Mouse (Mus musculus) central nervous system, embryonic 18 days (tissue): ENCODE results near the gene Olfr1130. TPM values are rescaled to one million over a fixed set of nuclear protein-coding genes. Genes with fewer than 3 reads are reported as not detected.

Source experiments
- polyA plus RNA-seq: library from polyadenylated mRNA; depleted of rRNA; stranded (reverse); fragments of >200 nt; gene quantifications from 2 replicates; pipeline ENCODE4 v1.2.3, GENCODE M21; 2012; rRNA removed

The Olfr1130 gene
- not detected in 2 replicates for polyA plus RNA-seq

DNA sequence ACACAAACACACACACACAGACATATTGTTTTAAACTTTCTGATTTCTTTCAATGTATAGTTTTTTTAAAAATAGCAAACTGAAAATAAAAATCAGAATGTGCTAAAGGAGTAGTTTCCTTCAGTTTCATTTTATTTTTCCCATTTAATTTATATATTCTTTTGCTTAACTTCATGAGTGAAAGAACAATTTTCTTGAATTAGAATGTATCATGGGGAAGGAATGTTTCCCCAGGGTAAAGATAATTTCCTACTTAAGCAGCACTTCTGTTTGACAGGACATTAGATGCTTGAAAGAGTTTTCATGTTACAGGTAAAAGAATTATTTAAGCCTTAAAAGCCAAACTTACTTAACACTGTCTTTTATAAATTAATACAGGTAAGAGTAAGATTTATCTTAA lies at the start of gene Olfr1130:
Gene Olfr1130, plus strand, starts transcription at position 301 of the 400 bp plus-strand sequence.

DNA sequence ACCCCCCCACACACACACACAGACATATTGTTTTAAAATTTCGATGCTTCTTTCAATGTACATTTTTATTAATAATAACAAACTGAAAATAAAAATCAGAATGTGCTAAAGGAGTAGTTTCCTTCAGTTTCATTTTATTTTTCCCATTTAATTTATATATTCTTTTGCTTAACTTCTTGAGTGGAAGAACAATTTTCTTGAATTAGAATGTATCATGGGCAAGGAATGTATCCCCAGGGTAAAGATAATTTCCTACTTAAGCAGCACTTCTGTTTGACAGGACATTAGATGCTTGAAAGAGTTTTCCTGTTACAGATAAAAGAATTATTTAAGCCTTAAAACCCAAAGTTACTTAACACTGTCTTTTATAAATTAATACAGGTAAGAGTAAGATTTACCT lies 32.4 kb upstream of the Olfr1130 start, which contains the start of gene Olfr1129:
Gene Olfr1129, plus strand, starts transcription at position 301 of the 400 bp plus-strand sequence.

DNA sequence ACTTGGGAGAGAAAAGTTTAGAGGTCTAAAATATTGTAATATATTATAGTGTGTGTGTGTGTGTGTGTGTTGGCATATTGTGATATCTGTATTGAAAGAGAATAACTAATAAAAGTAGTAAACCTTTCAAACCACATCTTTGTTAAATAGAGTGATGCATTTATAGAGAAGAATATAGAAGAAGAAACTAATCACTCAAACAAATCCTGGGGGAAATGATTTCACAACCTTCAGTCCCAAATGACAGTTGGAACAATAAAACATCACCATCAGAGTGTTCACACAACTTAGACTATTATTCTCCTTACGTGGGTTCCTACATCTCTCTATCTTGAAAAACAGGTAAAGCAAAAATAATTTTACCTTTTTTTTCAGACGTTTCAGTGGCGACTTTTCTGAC lies 20.8 kb downstream of the Olfr1130 start, which contains the start of gene Olfr1131:
Gene Olfr1131, plus strand, starts transcription at position 301 of the 400 bp plus-strand sequence.

DNA sequence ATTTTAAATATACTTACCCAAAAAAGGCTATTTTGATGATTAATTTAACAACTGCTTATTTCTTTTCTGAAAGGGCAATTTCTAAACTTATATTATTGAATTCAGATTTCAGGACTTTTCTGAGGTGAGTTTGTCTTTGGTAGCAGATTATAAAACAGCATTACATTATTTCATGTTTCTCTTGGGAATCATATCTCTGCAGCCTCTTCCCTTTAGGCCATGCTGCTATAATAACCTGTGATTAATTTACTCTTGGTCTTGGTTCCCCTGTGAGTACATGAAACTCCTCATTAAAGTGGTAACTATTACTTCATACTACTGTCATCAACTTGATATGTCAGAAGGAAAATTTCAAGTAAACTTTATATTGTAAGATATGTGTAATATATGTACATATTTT lies 31.4 kb downstream of the Olfr1130 start, which contains the start of gene Olfr1132:
Gene Olfr1132, minus strand, starts transcription at position 101 of the 400 bp plus-strand sequence.

DNA sequence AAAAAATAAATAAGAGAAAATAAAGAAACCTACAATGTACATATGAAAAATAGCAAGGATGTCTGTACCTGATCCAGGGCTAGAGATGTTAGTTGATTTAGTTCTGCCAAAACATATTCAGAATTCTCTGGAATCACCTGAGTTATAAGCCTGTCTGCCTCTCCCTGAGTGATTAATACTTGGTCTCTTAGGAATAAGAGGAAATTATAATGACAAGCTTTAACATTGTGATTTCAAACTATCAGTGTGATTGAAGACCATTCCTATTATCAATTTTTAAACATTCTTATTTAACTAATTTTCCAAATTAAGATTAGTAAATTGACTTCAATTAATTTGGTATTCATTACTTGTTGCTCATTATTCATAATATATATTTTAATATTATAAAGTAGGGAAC lies 41.3 kb downstream of the Olfr1130 start, which contains the start of gene Olfr1133:
Gene Olfr1133, minus strand, starts transcription at position 101 of the 400 bp plus-strand sequence.

DNA sequence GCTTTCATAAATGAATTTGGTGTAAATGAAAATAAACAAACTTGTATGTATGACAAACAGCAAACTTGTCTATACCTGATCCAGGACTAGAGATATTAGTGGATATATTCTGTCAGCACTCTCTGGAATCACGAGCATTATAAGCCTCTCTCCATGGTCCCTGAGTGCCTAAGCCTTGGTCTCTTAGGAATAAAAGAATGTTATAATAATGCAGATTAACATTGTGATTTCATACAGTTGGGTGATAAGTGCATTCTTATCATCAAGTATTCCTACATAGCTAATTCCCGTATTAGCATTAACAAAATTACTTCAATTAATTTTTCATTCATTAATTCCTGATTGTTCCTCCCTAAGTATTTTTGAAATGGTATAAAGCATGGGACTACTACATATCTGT lies 52.3 kb downstream of the Olfr1130 start, which contains the start of gene Olfr1134:
Gene Olfr1134, minus strand, starts transcription at position 101 of the 400 bp plus-strand sequence.

Other genes with a start within 250 kb of the Olfr1130 start
- gene Olfr1121, start 236.3 kb upstream of the Olfr1130 start, polyA plus RNA-seq = not detected in 2 replicates
- not detected in 2 replicates for gene Olfr1122, start 220.4 kb upstream of the Olfr1130 start, polyA plus RNA-seq
- not detected in 2 replicates for gene Olfr1123, start 189.6 kb upstream of the Olfr1130 start, polyA plus RNA-seq
- not detected in 2 replicates for gene Olfr1124, start 175.9 kb upstream of the Olfr1130 start, polyA plus RNA-seq
- not detected in 2 replicates for gene Olfr1126, start 152.2 kb upstream of the Olfr1130 start, polyA plus RNA-seq
- gene Pramel7, start 109.1 kb upstream of the Olfr1130 start, polyA plus RNA-seq = not detected in 2 replicates
- not detected in 2 replicates for gene Pramel6, start 99.6 kb upstream of the Olfr1130 start, polyA plus RNA-seq
- gene Olfr153, start 74.4 kb upstream of the Olfr1130 start, polyA plus RNA-seq = not detected in 2 replicates
- gene Olfr1128, start 60.7 kb upstream of the Olfr1130 start, polyA plus RNA-seq = not detected in 2 replicates
- not detected in 2 replicates for gene Olfr1129, start 32.3 kb upstream of the Olfr1130 start, polyA plus RNA-seq
- gene Olfr1131, start 20.9 kb downstream of the Olfr1130 start, polyA plus RNA-seq = not detected in 2 replicates
- not detected in 2 replicates for gene Olfr1132, start 31.3 kb downstream of the Olfr1130 start, polyA plus RNA-seq
- not detected in 2 replicates for gene Olfr1133, start 41.2 kb downstream of the Olfr1130 start, polyA plus RNA-seq
- not detected in 2 replicates for gene Olfr1134, start 52.2 kb downstream of the Olfr1130 start, polyA plus RNA-seq
- not detected in 2 replicates for gene Olfr1135, start 67.5 kb downstream of the Olfr1130 start, polyA plus RNA-seq
- gene Olfr1136, start 87.7 kb downstream of the Olfr1130 start, polyA plus RNA-seq = not detected in 2 replicates
- not detected in 2 replicates for gene Olfr1137, start 107.0 kb downstream of the Olfr1130 start, polyA plus RNA-seq
- gene Olfr1138, start 133.8 kb downstream of the Olfr1130 start, polyA plus RNA-seq = not detected in 2 replicates
- 0.11 TPM in 1 of 2 replicates, not detected in the other for gene Olfr1140, start 137.5 kb downstream of the Olfr1130 start, polyA plus RNA-seq
- not detected in 2 replicates for gene Olfr1141, start 147.8 kb downstream of the Olfr1130 start, polyA plus RNA-seq
- gene Olfr152, start 173.3 kb downstream of the Olfr1130 start, polyA plus RNA-seq = not detected in 2 replicates
- not detected in 2 replicates for gene Olfr1143, start 194.4 kb downstream of the Olfr1130 start, polyA plus RNA-seq
- not detected in 2 replicates for gene Olfr1145, start 203.6 kb downstream of the Olfr1130 start, polyA plus RNA-seq
- not detected in 2 replicates for gene Olfr1148, start 224.3 kb downstream of the Olfr1130 start, polyA plus RNA-seq
- not detected in 2 replicates for gene Olfr1150-ps1, start 237.8 kb downstream of the Olfr1130 start, polyA plus RNA-seq
- not detected in 2 replicates for gene Olfr1151, start 249.7 kb downstream of the Olfr1130 start, polyA plus RNA-seq